21 mouse cellular contexts compared by ENCODE assay signal in the genomic region with DNA sequence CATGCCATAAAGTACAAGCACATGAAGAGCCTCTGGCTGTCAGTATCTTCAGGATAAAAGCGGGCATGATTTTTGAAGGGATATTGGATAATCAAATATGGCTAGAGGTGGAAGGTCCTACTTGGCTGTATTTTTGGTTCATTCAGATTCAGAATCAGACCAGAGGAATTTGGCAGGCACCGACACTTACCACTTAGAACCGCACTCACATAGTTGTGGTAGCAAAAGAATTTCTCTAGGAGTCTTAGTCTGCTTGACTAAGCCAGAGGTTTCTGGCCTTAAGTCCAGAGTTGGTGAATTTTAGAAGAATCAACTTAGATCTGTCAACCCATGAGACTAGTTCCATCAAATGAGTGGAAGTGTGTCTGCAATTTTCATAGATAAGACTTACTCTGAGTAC.
A peak's percentile ranks its signal among the peaks of the same experiment; 100 is the strongest.
DNase-seq lines count a peak whose midpoint lies in the region; ATAC-seq and TF ChIP-seq lines count a peak whose summit lies in the region.
"Had no signal": no experiment of that assay in that cellular context is flagged by ENCODE, and none has a peak within 500 bp of the region (broad histone marks: within the 10 kb centered on the region; RNA-seq: fewer than 3 reads in every experiment).

No protein-coding gene starts in this region.

- H3K4me2 ChIP-seq in kidney, embryonic 15.5 days = no peak overlapping the region
- H3K4me2 ChIP-seq: limb, embryonic 12.5 days had no signal

- H3K9ac ChIP-seq in kidney, embryonic 15.5 days = no peak overlapping the region
- H3K9ac ChIP-seq: forebrain, postnatal 0 days; limb, embryonic 12.5 days; liver, embryonic 14.5 days had no signal

- no peaks in the 10 kb centered on the region for H3K27me3 ChIP-seq in kidney, embryonic 15.5 days
- H3K27me3 ChIP-seq in cerebellum, adult 2 months (ENCODE audit: control insufficient read depth, insufficient read depth, low read length) = no peaks in the 10 kb centered on the region
- H3K27me3 ChIP-seq: limb, embryonic 12.5 days had no signal

- H3K9me3 ChIP-seq in kidney, embryonic 15.5 days (replicated peaks) = no peaks in the 10 kb centered on the region
- H3K9me3 ChIP-seq: limb, embryonic 12.5 days had no signal

- no peak overlapping the region for H3K4me3 ChIP-seq in kidney, embryonic 15.5 days (replicated peaks)
- H3K4me3 ChIP-seq in cerebellum, adult 2 months (replicated peaks; ENCODE audit: insufficient read depth, low read depth, low read length) = no peak overlapping the region
- H3K4me3 ChIP-seq: erythroblast, embryonic 14.5 days; layer of hippocampus, adult 2 months; left cerebral cortex, adult 2 months; limb, embryonic 12.5 days had no signal

- WGBS in kidney, embryonic 15.5 days = 93% methylated on average over 3 of the region's 3 CpGs
- 95% methylated on average over 3 of the region's 3 CpGs for WGBS in cerebellum, adult 2 months

- intact Hi-C loops in left cerebral cortex, postnatal 14 days (cut with DNase I) = no loop called here

- no peak for ATAC-seq in kidney, embryonic 15.5 days (replicated peaks; ENCODE audit: low FRiP score)
- ATAC-seq: forebrain, postnatal 0 days; hindbrain, embryonic 16.5 days had no signal

- peak overlapping the region; percentile 76 for H3K27ac ChIP-seq in kidney, embryonic 15.5 days
- H3K27ac ChIP-seq in cerebellum, adult 2 months (ENCODE audit: insufficient read depth, low read length) = no peak overlapping the region
- H3K27ac ChIP-seq: left cerebral cortex, adult 2 months; limb, embryonic 12.5 days; liver, embryonic 14.5 days had no signal

- DNase-seq in kidney, adult 11 months = no peak
- peak; percentile 73 for DNase-seq in 3134 (ENCODE audit: extremely low read depth, insufficient read length, low spot score)
- peak; percentile 75 for DNase-seq in NIH3T3 (ENCODE audit: low read depth)
- peak; percentile 41 for DNase-seq in lung, postnatal 10 days
- no peak for DNase-seq in cerebellum, adult 2 months
- no peak for DNase-seq in left cerebral cortex, postnatal 14 days (ENCODE audit: low spot score in 2 of 2)
- DNase-seq: adrenal gland, adult 2 months; cerebellum, postnatal 14 days; embryo, embryonic 11 days; forebrain, postnatal 0 days; heart, postnatal 4 days; kidney, adult 8-10 months; right cerebral cortex, postnatal 25 days; thymus, adult 2 months had no signal

- peaks cover 25% of the 10 kb centered on the region for H3K4me1 ChIP-seq in kidney, embryonic 15.5 days
- H3K4me1 ChIP-seq in cerebellum, adult 2 months (ENCODE audit: control insufficient read depth, insufficient read depth, low read length) = peaks cover 3% of the 10 kb centered on the region; the same call in 1 of the 2 replicates

- TF ChIP-seq CTCF in cerebellum, adult 2 months (IDR thresholded peaks at IDR 0.05; ENCODE audit: borderline replicate concordance, insufficient read depth, low read depth, low read length) = no peak

- H3K36me3 ChIP-seq in kidney, embryonic 15.5 days = no peaks in the 10 kb centered on the region
- H3K36me3 ChIP-seq: limb, embryonic 12.5 days had no signal

- no peak for TF ChIP-seq POLR2A in cerebellum, adult 2 months (IDR thresholded peaks at IDR 0.05; ENCODE audit: borderline replicate concordance, insufficient read depth, low read length)

Comparison
In these comparisons a context has a peak if more than half of its experiments do, and no peak if none do; other contexts are left out.
1. DNase-seq: peak in 3134 (single experiment), NIH3T3 (single experiment) and lung, postnatal 10 days (single experiment); none in kidney, adult 11 months (single experiment), cerebellum, adult 2 months (0 of 2) and left cerebral cortex, postnatal 14 days (0 of 2).